Mouse (Mus musculus) thymus, postnatal 10 days (tissue): ENCODE results near the gene Crlf3.

ENCODE experiments used
- DNase-seq, 2 experiments: peaks; one replicate each; pipeline ENCODE4 v3.0.0; 2021; ENCODE audit warnings: low spot score in 2 of 2

Crlf3 gene

GRCm38 (mm10) chr11:80080826-80081728 is at the start of gene Crlf3:
Gene Crlf3, minus strand, starts transcription at chr11:80080991.
- peak; percentile 92 to 97 for DNase-seq

- no peak for DNase-seq
Measured at GRCm38 (mm10) chr11:80116411-80116810, 35.6 kb upstream of the Crlf3 start.

GRCm38 (mm10) chr11:80104407-80104806 is 23.6 kb upstream of the Crlf3 start:
- no peak for DNase-seq

GRCm38 (mm10) chr11:80101298-80101697 is 20.5 kb upstream of the Crlf3 start:
- DNase-seq, result no peak

GRCm38 (mm10) chr11:80098444-80099056 is 17.8 kb upstream of the Crlf3 start:
- DNase-seq, result no peak

GRCm38 (mm10) chr11:80090555-80091164 is 9.9 kb upstream of the Crlf3 start:
- DNase-seq, result no peak

GRCm38 (mm10) chr11:80089817-80090214 is 9.0 kb upstream of the Crlf3 start:
- DNase-seq, result no peak

GRCm38 (mm10) chr11:80088917-80089816 is 8.4 kb upstream of the Crlf3 start, which contains the start of gene Atad5:
Gene Atad5, plus strand, starts transcription at chr11:80089400.
- DNase-seq, result peak; percentile 79 to 90

- DNase-seq, result peak; percentile 77 to 93
Measured at GRCm38 (mm10) chr11:80086844-80087243, 6.1 kb upstream of the Crlf3 start.

- DNase-seq, result no peak
Measured at GRCm38 (mm10) chr11:80085356-80086055, 4.7 kb upstream of the Crlf3 start.

GRCm38 (mm10) chr11:80081786-80082319 is 1.1 kb upstream of the Crlf3 start:
- DNase-seq, result no peak

GRCm38 (mm10) chr11:80080381-80080825 is 388 bp downstream of the Crlf3 start:
- no peak for DNase-seq

GRCm38 (mm10) chr11:80079751-80080150 is 1.0 kb downstream of the Crlf3 start:
- DNase-seq, result no peak

GRCm38 (mm10) chr11:80078831-80079230 is 2.0 kb downstream of the Crlf3 start:
- DNase-seq, result no peak

- no peak for DNase-seq
Measured at GRCm38 (mm10) chr11:80077784-80078545, 2.8 kb downstream of the Crlf3 start.

- no peak for DNase-seq
Measured at GRCm38 (mm10) chr11:80075608-80076277, 5.0 kb downstream of the Crlf3 start.

GRCm38 (mm10) chr11:80072365-80072764 is 8.4 kb downstream of the Crlf3 start:
- DNase-seq, result no peak

GRCm38 (mm10) chr11:80071039-80071438 is 9.8 kb downstream of the Crlf3 start:
- DNase-seq, result no peak

- no peak for DNase-seq
Measured at GRCm38 (mm10) chr11:80069815-80070214, 11.0 kb downstream of the Crlf3 start.
